Mouse (Mus musculus): ENCODE results near the gene Mfrp. TPM values are rescaled to one million over a fixed set of nuclear protein-coding genes. Genes with fewer than 3 reads are reported as not detected.

Gene Mfrp
- polyA plus RNA-seq, 1 experiment from 2014 or later = not detected

- Histone ChIP-seq H3K4me1 (ENCODE audit: control insufficient read depth, insufficient read depth, low read length) (peaks cover 14% of the 10 kb centered on the region), H3K36me3 (ENCODE audit: control insufficient read depth, insufficient read depth, low read length) (no peaks in the 10 kb centered on the region; the same call in 1 of the 2 replicates), H3K4me2 (ENCODE audit: low read length) (no peak overlapping the region), H3K4me3 (ENCODE audit: low read depth, low read length) (no peak overlapping the region), H3K9me3 (replicated peaks; ENCODE audit: control insufficient read depth, low read length) (no peaks in the 10 kb centered on the region), H3K27ac (ENCODE audit: low read depth, low read length) (no peak overlapping the region), H3K9ac (ENCODE audit: low read length) (no peak overlapping the region), H3K27me3 (replicated peaks; ENCODE audit: control insufficient read depth, insufficient read depth, low read length) (peaks cover 8% of the 10 kb centered on the region; the same call in 1 of the 2 replicates)
- no peak for ATAC-seq
- no peak for DNase-seq (ENCODE audit: low spot score)
- 76% methylated on average over 12 of the region's 12 CpGs for WGBS
Measured at GRCm38 (mm10) chr9:44088877-44089608, 12.5 kb upstream of the Mfrp start.

GRCm38 (mm10) chr9:44093612-44094503 lies 7.7 kb upstream of the Mfrp start:
- ATAC-seq (peak; percentile 67), DNase-seq (ENCODE audit: low spot score) (peak; percentile 76)
- Histone ChIP-seq H3K27ac (ENCODE audit: low read depth, low read length) (no peak overlapping the region), H3K27me3 (replicated peaks; ENCODE audit: control insufficient read depth, insufficient read depth, low read length) (no peaks in the 10 kb centered on the region), H3K4me2 (ENCODE audit: low read length) (peak overlapping the region; percentile 23; the same call in 1 of the 2 replicates), H3K4me1 (ENCODE audit: control insufficient read depth, insufficient read depth, low read length) (peaks cover 6% of the 10 kb centered on the region; the same call in 1 of the 2 replicates), H3K9ac (ENCODE audit: low read length) (no peak overlapping the region), H3K4me3 (ENCODE audit: low read depth, low read length) (0 out of 2 replicates have a peak overlapping the region, but pooled peaks have one; percentile 2), H3K9me3 (replicated peaks; ENCODE audit: control insufficient read depth, low read length) (no peaks in the 10 kb centered on the region), H3K36me3 (ENCODE audit: control insufficient read depth, insufficient read depth, low read length) (no peaks in the 10 kb centered on the region; the same call in 1 of the 2 replicates)
- WGBS = 28% methylated on average over 24 of the region's 24 CpGs

GRCm38 (mm10) chr9:44094737-44095136 lies 6.8 kb upstream of the Mfrp start:
- Histone ChIP-seq H3K4me2 (ENCODE audit: low read length) (no peak overlapping the region), H3K9ac (ENCODE audit: low read length) (no peak overlapping the region), H3K4me1 (ENCODE audit: control insufficient read depth, insufficient read depth, low read length) (peaks cover 6% of the 10 kb centered on the region; the same call in 1 of the 2 replicates), H3K27ac (ENCODE audit: low read depth, low read length) (no peak overlapping the region), H3K9me3 (replicated peaks; ENCODE audit: control insufficient read depth, low read length) (no peaks in the 10 kb centered on the region), H3K36me3 (ENCODE audit: control insufficient read depth, insufficient read depth, low read length) (no peaks in the 10 kb centered on the region; the same call in 1 of the 2 replicates), H3K27me3 (replicated peaks; ENCODE audit: control insufficient read depth, insufficient read depth, low read length) (no peaks in the 10 kb centered on the region), H3K4me3 (ENCODE audit: low read depth, low read length) (no peak overlapping the region)
- 82% methylated on average over 3 of the region's 3 CpGs for WGBS
- no peak for DNase-seq (ENCODE audit: low spot score)
- no peak for ATAC-seq

- Histone ChIP-seq H3K9ac (ENCODE audit: low read length) (no peak overlapping the region), H3K36me3 (ENCODE audit: control insufficient read depth, insufficient read depth, low read length) (no peaks in the 10 kb centered on the region; the same call in 1 of the 2 replicates), H3K27me3 (replicated peaks; ENCODE audit: control insufficient read depth, insufficient read depth, low read length) (no peaks in the 10 kb centered on the region), H3K4me2 (ENCODE audit: low read length) (no peak overlapping the region), H3K4me1 (ENCODE audit: control insufficient read depth, insufficient read depth, low read length) (peaks cover 6% of the 10 kb centered on the region; the same call in 1 of the 2 replicates), H3K9me3 (replicated peaks; ENCODE audit: control insufficient read depth, low read length) (no peaks in the 10 kb centered on the region), H3K4me3 (ENCODE audit: low read depth, low read length) (no peak overlapping the region), H3K27ac (ENCODE audit: low read depth, low read length) (no peak overlapping the region; the same call in 1 of the 2 replicates)
- ATAC-seq = no peak
- DNase-seq (ENCODE audit: low spot score) = no peak
- 87% methylated on average over 9 of the region's 9 CpGs for WGBS
Measured at GRCm38 (mm10) chr9:44095781-44096180, 5.7 kb upstream of the Mfrp start.

- H3K27ac ChIP-seq (ENCODE audit: low read depth, low read length) = peak overlapping the region; percentile 9; the same call in 1 of the 2 replicates
- DNase-seq (ENCODE audit: low spot score) (peak; percentile 74), ATAC-seq (peak; percentile 72)
- no peak overlapping the region for H3K9ac ChIP-seq (ENCODE audit: low read length)
- H3K4me3 ChIP-seq (ENCODE audit: low read depth, low read length) = no peak overlapping the region
- H3K4me2 ChIP-seq (ENCODE audit: low read length) = no peak overlapping the region
- no peaks in the 10 kb centered on the region; the same call in 1 of the 2 replicates for H3K36me3 ChIP-seq (ENCODE audit: control insufficient read depth, insufficient read depth, low read length)
- H3K9me3 ChIP-seq (replicated peaks; ENCODE audit: control insufficient read depth, low read length) = no peaks in the 10 kb centered on the region
- WGBS = 11% methylated on average over 9 of the region's 9 CpGs
- peaks cover 6% of the 10 kb centered on the region; the same call in 1 of the 2 replicates for H3K4me1 ChIP-seq (ENCODE audit: control insufficient read depth, insufficient read depth, low read length)
- no peaks in the 10 kb centered on the region for H3K27me3 ChIP-seq (replicated peaks; ENCODE audit: control insufficient read depth, insufficient read depth, low read length)
Measured at GRCm38 (mm10) chr9:44096536-44096935, 5.0 kb upstream of the Mfrp start.

GRCm38 (mm10) chr9:44104881-44105280 lies 3.4 kb downstream of the Mfrp start:
- no peak overlapping the region for H3K4me2 ChIP-seq (ENCODE audit: low read length)
- no peak for DNase-seq (ENCODE audit: low spot score)
- 93% methylated on average over 7 of the region's 7 CpGs for WGBS
- no peaks in the 10 kb centered on the region for H3K9me3 ChIP-seq (replicated peaks; ENCODE audit: control insufficient read depth, low read length)
- H3K36me3 ChIP-seq (ENCODE audit: control insufficient read depth, insufficient read depth, low read length) = peaks cover 12% of the 10 kb centered on the region; the same call in 1 of the 2 replicates
- no peak overlapping the region for H3K27ac ChIP-seq (ENCODE audit: low read depth, low read length)
- no peaks in the 10 kb centered on the region for H3K27me3 ChIP-seq (replicated peaks; ENCODE audit: control insufficient read depth, insufficient read depth, low read length)
- no peak overlapping the region for H3K4me3 ChIP-seq (ENCODE audit: low read depth, low read length)
- no peak overlapping the region for H3K9ac ChIP-seq (ENCODE audit: low read length)
- H3K4me1 ChIP-seq (ENCODE audit: control insufficient read depth, insufficient read depth, low read length) = peaks cover 17% of the 10 kb centered on the region
- ATAC-seq = no peak

GRCm38 (mm10) chr9:44105781-44106180 lies 4.3 kb downstream of the Mfrp start:
- WGBS = 89% methylated on average over 10 of the region's 10 CpGs
- Histone ChIP-seq H3K27ac (ENCODE audit: low read depth, low read length) (no peak overlapping the region), H3K4me2 (ENCODE audit: low read length) (no peak overlapping the region), H3K4me1 (ENCODE audit: control insufficient read depth, insufficient read depth, low read length) (peaks cover 22% of the 10 kb centered on the region), H3K27me3 (replicated peaks; ENCODE audit: control insufficient read depth, insufficient read depth, low read length) (no peaks in the 10 kb centered on the region), H3K9ac (ENCODE audit: low read length) (no peak overlapping the region), H3K36me3 (ENCODE audit: control insufficient read depth, insufficient read depth, low read length) (peaks cover 12% of the 10 kb centered on the region; the same call in 1 of the 2 replicates), H3K9me3 (replicated peaks; ENCODE audit: control insufficient read depth, low read length) (no peaks in the 10 kb centered on the region), H3K4me3 (ENCODE audit: low read depth, low read length) (no peak overlapping the region)
- ATAC-seq = no peak
- DNase-seq (ENCODE audit: low spot score) = no peak

GRCm38 (mm10) chr9:44106182-44106581 lies 4.7 kb downstream of the Mfrp start:
- ATAC-seq (no peak), DNase-seq (ENCODE audit: low spot score) (no peak)
- H3K9me3 ChIP-seq (replicated peaks; ENCODE audit: control insufficient read depth, low read length) = no peaks in the 10 kb centered on the region
- H3K36me3 ChIP-seq (ENCODE audit: control insufficient read depth, insufficient read depth, low read length) = peaks cover 12% of the 10 kb centered on the region; the same call in 1 of the 2 replicates
- H3K4me2 ChIP-seq (ENCODE audit: low read length) = no peak overlapping the region
- H3K27me3 ChIP-seq (replicated peaks; ENCODE audit: control insufficient read depth, insufficient read depth, low read length) = no peaks in the 10 kb centered on the region
- H3K4me3 ChIP-seq (ENCODE audit: low read depth, low read length) = no peak overlapping the region
- 91% methylated on average over 7 of the region's 7 CpGs for WGBS
- H3K4me1 ChIP-seq (ENCODE audit: control insufficient read depth, insufficient read depth, low read length) = peaks cover 22% of the 10 kb centered on the region
- H3K9ac ChIP-seq (ENCODE audit: low read length) = no peak overlapping the region
- H3K27ac ChIP-seq (ENCODE audit: low read depth, low read length) = no peak overlapping the region

Data from forebrain, embryonic 14.5 days (tissue).